Mouse (Mus musculus): ENCODE data around the gene Coro6. TPM values are rescaled to one million over a fixed set of nuclear protein-coding genes. Genes with fewer than 3 reads are reported as not detected.

The Coro6 gene
- polyA plus RNA-seq, 1 experiment: 0.33 TPM

DNA sequence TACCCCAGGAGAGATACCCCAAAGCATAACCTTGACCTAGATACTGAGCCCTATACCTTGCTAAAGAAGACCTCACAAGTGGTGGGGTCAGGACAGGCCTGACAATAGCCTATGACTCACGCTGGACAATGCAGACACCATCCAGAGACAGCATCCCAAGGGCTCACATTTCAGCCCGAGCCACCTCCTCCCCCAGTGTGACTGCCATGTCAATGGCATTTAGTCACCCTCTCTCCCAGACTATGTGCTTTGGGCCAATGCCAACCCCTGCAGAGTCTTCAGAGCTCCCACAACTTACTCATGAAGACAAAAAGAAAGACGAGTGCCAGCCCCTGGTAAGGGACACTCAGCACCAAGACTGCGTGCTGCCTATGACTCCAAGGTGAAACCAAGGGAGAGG, 2.5 kb downstream of the Coro6 start:
- TF ChIP-seq CTCF (IDR thresholded peaks at IDR 0.05; ENCODE audit: extremely low read depth, insufficient read length, insufficient replicate concordance, low read depth, low read length): no peak
- no peak for TF ChIP-seq POLR2A (IDR thresholded peaks at IDR 0.05; ENCODE audit: low read depth, low read length)
- H3K27me3 ChIP-seq (ENCODE audit: control insufficient read depth, insufficient read depth, low read length): peaks cover 18% of the 10 kb centered on the region
- H3K27ac ChIP-seq (ENCODE audit: insufficient read depth, low read depth, low read length): no peak overlapping the region
- no peaks in the 10 kb centered on the region for H3K36me3 ChIP-seq (ENCODE audit: control insufficient read depth, insufficient read depth, low read length)
- 52% methylated on average over 4 of the region's 4 CpGs for WGBS
- H3K4me1 ChIP-seq (ENCODE audit: control insufficient read depth, insufficient read depth, insufficient read length, low read length): peaks cover 10% of the 10 kb centered on the region
- no peak overlapping the region for H3K4me3 ChIP-seq (ENCODE audit: low read depth, low read length)

DNA sequence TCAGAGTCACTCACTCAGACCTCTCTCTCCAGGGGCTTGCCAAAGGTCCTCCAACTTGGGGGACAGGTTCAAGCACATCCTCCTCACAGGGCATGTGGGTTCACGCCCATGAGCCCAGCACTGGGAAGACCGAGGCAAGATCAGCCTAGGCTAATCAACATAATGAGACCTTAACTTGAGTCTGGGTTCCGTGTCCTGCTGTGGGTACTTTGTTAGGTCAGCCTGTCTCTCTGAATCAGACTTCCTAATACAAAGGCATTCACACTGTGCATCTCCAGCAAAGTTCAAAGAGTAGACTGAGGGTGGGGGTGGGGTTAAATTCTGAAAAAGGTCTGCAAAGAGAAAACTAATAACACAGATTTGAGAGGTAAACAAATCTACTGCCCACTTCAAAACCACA, 2.9 kb downstream of the Coro6 start:
- H3K36me3 ChIP-seq (ENCODE audit: control insufficient read depth, insufficient read depth, low read length): no peaks in the 10 kb centered on the region
- no peak overlapping the region for H3K4me3 ChIP-seq (ENCODE audit: low read depth, low read length)
- H3K27ac ChIP-seq (ENCODE audit: insufficient read depth, low read depth, low read length): no peak overlapping the region
- TF ChIP-seq CTCF (IDR thresholded peaks at IDR 0.05; ENCODE audit: extremely low read depth, insufficient read length, insufficient replicate concordance, low read depth, low read length) (no peak), POLR2A (IDR thresholded peaks at IDR 0.05; ENCODE audit: low read depth, low read length) (no peak)
- peaks cover 10% of the 10 kb centered on the region for H3K4me1 ChIP-seq (ENCODE audit: control insufficient read depth, insufficient read depth, insufficient read length, low read length)
- H3K27me3 ChIP-seq (ENCODE audit: control insufficient read depth, insufficient read depth, low read length): peaks cover 18% of the 10 kb centered on the region
- 78% methylated on average over 3 of the region's 3 CpGs for WGBS

DNA sequence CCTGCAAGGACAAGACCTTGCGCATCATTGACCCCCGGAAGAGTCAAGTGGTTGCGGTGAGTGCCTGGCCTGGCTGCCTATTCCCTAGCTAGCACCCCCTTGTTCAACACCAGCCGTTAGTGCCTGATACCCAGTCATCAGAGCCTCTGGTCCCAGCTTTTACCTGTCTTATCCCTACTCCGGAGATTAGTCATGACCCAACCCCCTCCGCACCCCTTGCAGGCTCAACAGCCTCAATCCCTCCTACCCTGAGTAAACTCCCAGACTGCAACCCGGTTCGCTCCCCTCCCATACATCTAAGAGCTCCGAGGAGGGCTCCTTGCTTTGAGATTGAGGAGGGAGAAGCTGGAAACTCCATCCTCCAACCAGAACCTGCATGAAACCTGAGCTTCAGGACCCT, 4.3 kb downstream of the Coro6 start:
- TF ChIP-seq CTCF (IDR thresholded peaks at IDR 0.05; ENCODE audit: extremely low read depth, insufficient read length, insufficient replicate concordance, low read depth, low read length): no peak
- TF ChIP-seq POLR2A (IDR thresholded peaks at IDR 0.05; ENCODE audit: low read depth, low read length): no peak
- Histone ChIP-seq H3K4me1 (ENCODE audit: control insufficient read depth, insufficient read depth, insufficient read length, low read length) (peaks cover 10% of the 10 kb centered on the region), H3K27me3 (ENCODE audit: control insufficient read depth, insufficient read depth, low read length) (peaks cover 18% of the 10 kb centered on the region), H3K27ac (ENCODE audit: insufficient read depth, low read depth, low read length) (no peak overlapping the region), H3K4me3 (ENCODE audit: low read depth, low read length) (no peak overlapping the region), H3K36me3 (ENCODE audit: control insufficient read depth, insufficient read depth, low read length) (no peaks in the 10 kb centered on the region; the same call in 1 of the 2 replicates)
- 45% methylated on average over 9 of the region's 9 CpGs for WGBS

DNA sequence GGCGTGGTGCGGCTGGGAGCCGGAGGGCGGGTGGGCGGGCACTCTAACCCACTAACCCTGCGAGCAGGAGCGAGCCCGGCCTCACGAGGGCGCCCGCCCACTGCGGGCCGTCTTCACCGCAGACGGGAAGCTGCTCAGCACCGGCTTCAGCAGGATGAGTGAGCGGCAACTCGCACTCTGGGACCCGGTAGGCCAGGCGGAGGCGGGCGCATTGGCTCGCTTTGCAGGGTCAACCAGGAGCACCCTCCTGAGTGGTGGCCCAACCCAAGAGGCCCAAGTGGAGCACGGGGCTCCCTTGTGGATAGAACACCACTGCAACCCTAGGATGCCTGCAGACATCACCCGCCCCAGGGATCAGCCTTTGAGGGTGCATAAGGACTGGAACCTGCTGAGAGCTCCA, 4.9 kb downstream of the Coro6 start:
- Histone ChIP-seq H3K27me3 (ENCODE audit: control insufficient read depth, insufficient read depth, low read length) (peaks cover 13% of the 10 kb centered on the region), H3K4me3 (ENCODE audit: low read depth, low read length) (peak overlapping the region; percentile 26), H3K36me3 (ENCODE audit: control insufficient read depth, insufficient read depth, low read length) (no peaks in the 10 kb centered on the region; the same call in 1 of the 2 replicates), H3K27ac (ENCODE audit: insufficient read depth, low read depth, low read length) (no peak overlapping the region), H3K4me1 (ENCODE audit: control insufficient read depth, insufficient read depth, insufficient read length, low read length) (peaks cover 10% of the 10 kb centered on the region)
- peak; percentile 64 for TF ChIP-seq CTCF (IDR thresholded peaks at IDR 0.05; ENCODE audit: extremely low read depth, insufficient read length, insufficient replicate concordance, low read depth, low read length)
- no peak for TF ChIP-seq POLR2A (IDR thresholded peaks at IDR 0.05; ENCODE audit: low read depth, low read length)
- 4% methylated on average over 25 of the region's 25 CpGs for WGBS

DNA sequence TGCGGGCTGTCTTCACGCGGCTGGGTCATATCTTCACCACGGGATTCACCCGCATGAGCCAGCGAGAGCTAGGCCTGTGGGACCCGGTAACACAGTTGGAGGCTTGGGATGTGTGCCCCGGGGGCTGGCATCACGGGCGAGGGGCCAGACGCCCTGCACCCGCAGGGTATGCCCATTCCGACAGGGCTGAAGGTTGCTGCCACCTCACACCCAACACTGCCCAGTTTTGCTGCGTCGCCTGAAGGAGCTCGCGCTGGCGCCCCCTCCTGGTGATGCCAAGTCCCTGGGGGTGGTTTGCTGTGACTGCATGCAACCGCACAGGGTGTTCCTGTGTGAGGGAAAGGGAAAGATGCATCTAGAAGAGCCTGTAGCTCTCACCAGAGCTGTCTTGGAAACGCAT, 5.6 kb downstream of the Coro6 start:
- 11% methylated on average over 20 of the region's 20 CpGs for WGBS
- no peak overlapping the region for H3K27ac ChIP-seq (ENCODE audit: insufficient read depth, low read depth, low read length)
- TF ChIP-seq POLR2A (IDR thresholded peaks at IDR 0.05; ENCODE audit: low read depth, low read length): no peak
- peak; percentile 78 for TF ChIP-seq CTCF (IDR thresholded peaks at IDR 0.05; ENCODE audit: extremely low read depth, insufficient read length, insufficient replicate concordance, low read depth, low read length)
- H3K27me3 ChIP-seq (ENCODE audit: control insufficient read depth, insufficient read depth, low read length): peaks cover 8% of the 10 kb centered on the region; the same call in 1 of the 2 replicates
- H3K36me3 ChIP-seq (ENCODE audit: control insufficient read depth, insufficient read depth, low read length): no peaks in the 10 kb centered on the region; the same call in 1 of the 2 replicates
- peak overlapping the region; percentile 24 for H3K4me3 ChIP-seq (ENCODE audit: low read depth, low read length)
- H3K4me1 ChIP-seq (ENCODE audit: control insufficient read depth, insufficient read depth, insufficient read length, low read length): peaks cover 7% of the 10 kb centered on the region

DNA sequence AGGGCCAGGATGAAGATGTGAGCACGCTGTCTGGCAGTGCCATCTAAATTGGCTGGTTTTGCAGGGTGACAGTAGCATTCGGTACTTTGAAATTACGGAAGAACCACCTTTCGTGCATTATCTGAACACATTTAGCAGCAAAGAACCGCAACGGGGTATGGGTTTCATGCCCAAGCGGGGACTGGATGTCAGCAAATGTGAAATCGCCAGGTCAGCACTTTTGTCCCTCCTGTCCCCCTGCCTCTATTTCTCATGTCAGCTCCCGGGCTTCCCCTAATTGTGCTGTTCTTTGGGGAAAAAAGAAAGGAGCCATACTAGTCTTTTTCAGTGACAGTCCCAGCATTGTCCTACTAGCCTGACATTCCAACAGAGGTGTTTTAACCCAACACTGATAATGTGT, 6.2 kb downstream of the Coro6 start:
- H3K27ac ChIP-seq (ENCODE audit: insufficient read depth, low read depth, low read length): no peak overlapping the region
- H3K36me3 ChIP-seq (ENCODE audit: control insufficient read depth, insufficient read depth, low read length): no peaks in the 10 kb centered on the region; the same call in 1 of the 2 replicates
- H3K27me3 ChIP-seq (ENCODE audit: control insufficient read depth, insufficient read depth, low read length): 0 out of 2 replicates have a peak, but pooled peaks cover 5% of the 10 kb centered on the region
- H3K4me3 ChIP-seq (ENCODE audit: low read depth, low read length): no peak overlapping the region
- WGBS: 89% methylated on average over 9 of the region's 9 CpGs
- TF ChIP-seq CTCF (IDR thresholded peaks at IDR 0.05; ENCODE audit: extremely low read depth, insufficient read length, insufficient replicate concordance, low read depth, low read length) (no peak), POLR2A (IDR thresholded peaks at IDR 0.05; ENCODE audit: low read depth, low read length) (no peak)
- peaks cover 6% of the 10 kb centered on the region for H3K4me1 ChIP-seq (ENCODE audit: control insufficient read depth, insufficient read depth, insufficient read length, low read length)

DNA sequence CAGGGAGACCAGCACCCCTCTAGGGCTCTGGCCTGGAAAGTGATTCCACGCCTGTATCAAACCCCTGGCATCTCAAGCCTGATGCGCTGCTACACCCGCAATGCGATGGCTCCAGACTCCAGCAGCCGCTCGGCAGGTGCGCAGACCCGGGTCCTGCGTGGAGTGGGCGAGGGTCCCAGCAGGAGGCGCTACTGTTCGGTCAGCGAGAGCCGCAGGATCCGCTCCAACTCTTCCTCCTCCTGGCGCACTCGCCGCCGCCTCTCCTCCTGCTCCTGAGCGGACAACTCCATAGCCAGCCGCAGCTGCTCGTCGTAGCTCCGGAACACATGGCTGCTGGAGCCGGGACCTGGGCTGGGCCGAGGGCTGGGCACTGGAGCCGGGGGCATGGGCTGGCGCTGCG, 9.2 kb downstream of the Coro6 start:
- TF ChIP-seq CTCF (IDR thresholded peaks at IDR 0.05; ENCODE audit: extremely low read depth, insufficient read length, insufficient replicate concordance, low read depth, low read length) (no peak), POLR2A (IDR thresholded peaks at IDR 0.05; ENCODE audit: low read depth, low read length) (no peak)
- peaks cover 9% of the 10 kb centered on the region for H3K4me1 ChIP-seq (ENCODE audit: control insufficient read depth, insufficient read depth, insufficient read length, low read length)
- H3K36me3 ChIP-seq (ENCODE audit: control insufficient read depth, insufficient read depth, low read length): no peaks in the 10 kb centered on the region; the same call in 1 of the 2 replicates
- no peak overlapping the region for H3K4me3 ChIP-seq (ENCODE audit: low read depth, low read length)
- no peak overlapping the region for H3K27ac ChIP-seq (ENCODE audit: insufficient read depth, low read depth, low read length)
- 0 out of 2 replicates have a peak, but pooled peaks cover 5% of the 10 kb centered on the region for H3K27me3 ChIP-seq (ENCODE audit: control insufficient read depth, insufficient read depth, low read length)
- 91% methylated on average over 29 of the region's 29 CpGs for WGBS

Measured in small intestine, adult 2 months (tissue).